Mouse (Mus musculus): ENCODE results near the gene Atp8a2.

- TF ChIP-seq CTCF (IDR thresholded peaks at IDR 0.05; ENCODE audit: low read depth, low read length) (no peak), TAL1 (conservative IDR thresholded peaks at IDR 0.05; ENCODE audit: low read depth, low read length) (no peak), POLR2AphosphoS5 (IDR thresholded peaks at IDR 0.05; ENCODE audit: insufficient replicate concordance, low read depth, low read length) (no peak), GATA1 (IDR thresholded peaks at IDR 0.05; ENCODE audit: borderline replicate concordance, low read length) (no peak), GATA2 (IDR thresholded peaks at IDR 0.05; ENCODE audit: borderline replicate concordance, low read depth, low read length) (no peak)
Measured at GRCm38 (mm10) chr14:60121572-60121971, 75.4 kb downstream of the Atp8a2 start.
